ENCODE assay signal across 17 mouse cellular contexts in genomic region chr5:100097967-100098366, GRCm38 (mm10).
"Had no signal": no experiment of that assay in that cellular context is flagged by ENCODE, and none has a peak within 500 bp of the region (broad histone marks: within the 10 kb centered on the region; RNA-seq: fewer than 3 reads in every experiment).

No protein-coding gene starts in this region.

- ATAC-seq: liver, embryonic 12.5 days; liver, postnatal 0 days; lung, postnatal 0 days; midbrain, embryonic 13.5 days; midbrain, embryonic 15.5 days; midbrain, embryonic 16.5 days had no signal

- DNase-seq: left cerebral cortex, postnatal 4 days; liver; liver, embryonic 13.5 days; liver, postnatal 0 days; lung, adult 18-20 months; lung, adult 2 months; lung, embryonic 14.5 days; lung, postnatal 10 days; lung, postnatal 14 days; lung, postnatal 36 days; lung, postnatal 4 days; midbrain, embryonic 14.5 days had no signal
